Mouse (Mus musculus): ENCODE measurements at regions not wholly inside any gene's neighbourhood (a gene's known extent, or its start where the extent isn't known, plus 50 kb on each side); places are given as distances from the start of the nearest gene placed in this dataset.

DNA sequence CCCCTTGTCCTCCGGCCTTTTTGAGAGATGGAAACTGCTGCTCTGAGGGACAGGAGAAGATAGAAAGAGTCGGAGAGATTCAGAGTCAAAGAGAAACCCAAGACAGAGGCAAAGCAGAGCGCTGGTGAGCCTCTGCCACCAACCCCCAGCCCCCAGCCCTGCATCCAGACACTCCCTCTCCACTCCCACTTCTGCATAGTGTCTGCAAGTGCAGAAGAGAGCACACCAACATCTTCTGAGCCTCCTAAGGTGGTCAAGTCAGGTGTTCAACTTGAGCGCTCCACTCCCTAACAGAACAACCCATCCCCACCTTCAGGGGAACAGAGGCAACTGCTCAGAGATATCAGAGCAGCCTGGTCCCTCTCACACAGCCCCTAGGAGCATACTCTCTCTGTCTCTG, 106.8 kb upstream of the Syt13 start:
- TF ChIP-seq HCFC1 (IDR thresholded peaks at IDR 0.05; ENCODE audit: borderline replicate concordance, insufficient read depth, low read length), result no peak
- TF ChIP-seq MAFK (IDR thresholded peaks at IDR 0.05; ENCODE audit: insufficient read depth, low read depth, low read length), result no peak
- no peak for TF ChIP-seq CHD2 (IDR thresholded peaks at IDR 0.05; ENCODE audit: low read depth, low read length)
- TF ChIP-seq ZC3H11A (IDR thresholded peaks at IDR 0.05; ENCODE audit: borderline replicate concordance, low read depth, low read length), result no peak

Measured in ES-E14 (cell line).